Mouse (Mus musculus) bone marrow, adult 2 months (tissue): ENCODE data around the gene Pde10a.

Experiments
- CTCF ChIP-seq: fragments of 200-500 bp; IDR thresholded peaks from 2 replicates; pipeline ENCODE4 v1.5.1; 2011; ENCODE audit warnings: low read length, control low read depth; ENCODE audit not compliant: control insufficient read depth, insufficient read depth
- POLR2A ChIP-seq: fragments of 200-500 bp; IDR thresholded peaks from 2 replicates; pipeline ENCODE4 v1.6.1; 2011; ENCODE audit warnings: low read depth, mild to moderate bottlenecking, control low read depth, low read length, borderline replicate concordance; ENCODE audit not compliant: control insufficient read depth

DNA sequence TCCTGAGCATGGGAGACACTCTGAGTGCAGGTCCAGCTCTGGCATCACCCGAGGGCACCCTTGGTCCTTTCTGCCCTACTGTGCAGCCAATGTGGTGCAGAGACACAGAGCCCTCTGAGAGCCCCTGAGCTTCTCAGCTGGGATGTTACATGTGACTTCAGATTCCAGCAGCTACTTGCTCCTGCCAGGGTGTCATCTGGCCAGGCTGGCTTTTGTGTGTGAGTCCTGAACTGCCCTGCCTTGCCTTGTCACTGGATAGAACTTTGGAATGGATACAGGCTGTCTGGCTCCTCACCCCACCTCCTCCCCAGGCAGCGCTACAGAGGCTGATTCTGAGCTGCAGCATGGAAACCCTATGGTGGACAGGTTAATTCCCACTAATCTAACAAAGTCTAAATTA is 149.5 kb downstream of the Pde10a start:
- TF ChIP-seq CTCF (no peak), POLR2A (no peak)
